Mouse (Mus musculus): ENCODE data around the gene Mrps35.

Mrps35 gene

DNA sequence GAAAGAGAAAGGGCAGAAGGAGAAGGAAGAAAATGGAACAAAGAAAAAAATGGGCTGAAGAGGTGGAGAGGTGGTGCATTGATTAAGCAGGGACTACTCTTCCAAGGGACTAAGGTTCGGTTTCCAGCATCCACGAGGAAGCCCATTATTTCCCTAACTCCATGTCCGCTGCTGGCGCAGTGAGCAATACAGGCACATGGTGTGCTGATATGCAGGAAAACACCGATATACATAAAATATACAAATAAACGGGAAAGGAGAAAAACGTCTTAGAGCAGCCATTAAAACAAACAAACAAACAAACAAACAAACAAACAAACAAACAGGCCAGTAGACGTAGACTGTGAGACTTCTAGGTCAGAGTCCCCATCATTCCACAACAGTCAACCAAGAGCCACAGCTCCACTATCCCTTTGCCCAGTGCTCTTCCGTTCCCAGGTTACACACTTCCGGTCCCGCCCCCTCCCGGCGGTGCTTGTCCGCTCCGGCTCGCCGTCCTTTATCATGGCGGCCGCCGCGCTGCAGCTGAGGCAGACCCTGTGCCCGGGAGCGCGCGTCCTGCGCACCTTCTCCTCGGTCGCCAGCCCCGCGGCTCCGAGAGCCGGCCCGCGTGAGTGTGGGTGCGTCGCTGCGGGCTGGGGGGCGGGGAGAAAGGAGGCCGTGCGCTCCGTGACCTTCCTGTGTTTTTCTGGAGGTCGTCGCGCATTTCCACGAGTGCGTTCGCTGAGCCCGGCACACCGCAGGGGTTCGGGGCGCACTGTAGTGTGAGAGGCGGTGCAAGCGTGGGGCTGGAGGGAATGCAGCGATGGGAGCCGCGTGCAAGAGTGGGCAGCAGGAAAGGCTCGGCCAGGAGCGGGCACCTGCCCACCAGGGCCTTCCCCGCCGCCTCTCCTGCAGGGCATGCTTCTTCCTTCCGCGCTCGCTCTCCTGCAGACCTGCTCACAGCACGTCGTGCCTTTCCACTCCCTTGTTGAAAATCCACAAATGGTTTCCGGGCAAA lies at the start of gene Mrps35:
Mrps35 (plus strand) TSS at position 474 of the 1,000 bp plus-strand sequence.
- in situ Hi-C loops (cut with MboI, MseI) = loop anchor here in 1 of 2 experiments (5.0 kb wide), 1 partner anchor 75 kb away; no protein-coding TSS in a partner anchor

DNA sequence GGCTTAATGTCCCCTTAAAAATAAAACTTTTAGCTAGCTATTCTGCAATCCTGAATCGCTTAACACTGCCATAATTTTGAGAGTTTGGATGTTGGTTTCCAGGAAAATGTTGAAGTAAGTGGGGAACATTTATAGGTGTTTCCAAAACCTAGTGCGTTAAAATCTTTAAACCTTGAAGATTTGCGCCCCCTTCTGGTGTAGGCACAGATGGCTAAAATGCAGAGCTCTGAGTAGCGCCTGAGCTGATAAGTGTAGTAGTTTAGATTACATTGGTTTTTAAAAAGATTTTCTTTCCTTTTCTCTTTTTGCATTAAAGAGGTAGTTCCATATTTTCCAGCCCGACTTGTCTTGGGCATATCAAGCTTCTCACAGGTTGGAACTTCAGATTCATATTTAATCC lies 48.3 kb upstream of the Mrps35 start:
- in situ Hi-C loops (cut with MboI, MseI) = loop anchor here (5.0 kb wide), 3 partner anchors 127 to 162 kb away; no protein-coding TSS in a partner anchor

DNA sequence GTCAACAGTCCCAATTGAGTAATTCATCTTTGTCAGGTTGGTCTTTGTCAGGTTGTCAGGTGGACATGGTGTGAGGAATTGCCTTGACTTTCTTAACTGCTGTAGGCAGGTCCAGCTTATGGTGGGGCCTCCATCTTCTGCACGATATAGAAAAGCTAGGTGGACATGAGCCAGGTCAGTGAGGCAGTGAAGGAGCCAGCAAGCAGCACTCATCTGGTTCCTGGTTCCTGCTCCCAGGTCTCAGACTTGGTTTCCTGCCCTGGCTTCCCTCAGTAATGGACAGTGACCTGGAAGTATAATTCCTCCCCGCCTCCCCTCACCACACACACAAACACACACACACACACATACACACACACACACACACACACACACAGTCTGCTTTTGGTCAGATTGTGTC lies 47.2 kb upstream of the Mrps35 start:
- in situ Hi-C loops (cut with MboI, MseI) = no loop called here

DNA sequence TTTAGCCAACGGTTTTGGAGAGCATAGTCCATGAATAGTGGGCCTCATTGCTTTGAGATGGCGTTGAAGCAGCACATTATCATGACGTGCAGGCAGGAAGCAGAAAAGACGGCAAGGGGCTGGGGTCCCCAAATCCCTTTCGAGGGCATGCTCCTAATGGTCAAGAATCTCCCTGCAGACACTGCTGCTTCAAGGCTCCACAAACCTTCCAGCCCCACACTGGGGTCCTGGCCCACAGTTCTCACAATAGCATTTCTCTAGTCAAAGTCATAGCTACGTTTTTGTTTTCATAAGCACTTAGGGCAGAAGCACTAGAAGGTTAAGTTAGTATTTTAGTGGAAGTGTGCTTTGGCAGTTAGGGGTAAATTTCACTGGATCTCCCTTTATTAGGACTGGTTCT lies 46.7 kb upstream of the Mrps35 start:
- in situ Hi-C loops (cut with MboI, MseI) = no loop called here

DNA sequence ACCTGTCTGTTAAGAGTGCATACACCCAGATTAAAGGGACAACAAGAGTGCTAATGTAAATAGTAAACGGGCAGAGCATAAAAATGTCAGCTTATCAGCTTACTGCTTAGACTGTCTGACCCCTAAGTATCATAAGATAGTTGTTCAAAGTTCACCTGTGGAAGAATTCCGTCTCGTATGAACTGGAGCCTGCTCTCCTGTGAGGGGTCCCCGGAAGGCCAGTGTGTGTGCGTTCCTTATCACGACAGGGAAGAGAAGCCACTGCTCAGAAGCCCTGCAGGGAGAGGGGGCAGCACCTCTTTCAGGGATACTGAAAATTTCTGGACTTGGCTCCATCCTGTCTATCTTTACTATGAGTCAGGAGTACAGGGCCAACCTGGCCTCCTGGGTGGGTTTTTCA lies 45.6 kb upstream of the Mrps35 start:
- in situ Hi-C loops (cut with MboI, MseI) = no loop called here

DNA sequence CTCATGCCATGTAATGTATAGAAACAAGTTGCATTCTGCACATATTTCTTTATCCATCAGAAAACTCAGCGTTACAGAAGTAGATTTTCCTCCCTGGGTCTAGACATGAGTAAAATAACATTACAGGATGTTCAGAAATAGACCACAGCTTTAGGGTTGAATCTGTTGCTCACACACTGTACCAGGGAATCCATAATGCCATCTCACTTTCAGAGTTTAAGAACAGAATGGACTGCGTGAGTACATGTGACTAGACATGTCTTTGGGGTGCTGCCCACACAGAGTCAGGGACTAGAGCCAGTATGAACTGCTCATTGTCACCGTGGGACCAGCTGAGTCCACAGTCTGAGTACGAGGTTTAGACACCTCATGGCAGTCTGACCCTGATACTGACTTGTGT lies 43.9 kb upstream of the Mrps35 start:
- in situ Hi-C loops (cut with MboI, MseI) = no loop called here

DNA sequence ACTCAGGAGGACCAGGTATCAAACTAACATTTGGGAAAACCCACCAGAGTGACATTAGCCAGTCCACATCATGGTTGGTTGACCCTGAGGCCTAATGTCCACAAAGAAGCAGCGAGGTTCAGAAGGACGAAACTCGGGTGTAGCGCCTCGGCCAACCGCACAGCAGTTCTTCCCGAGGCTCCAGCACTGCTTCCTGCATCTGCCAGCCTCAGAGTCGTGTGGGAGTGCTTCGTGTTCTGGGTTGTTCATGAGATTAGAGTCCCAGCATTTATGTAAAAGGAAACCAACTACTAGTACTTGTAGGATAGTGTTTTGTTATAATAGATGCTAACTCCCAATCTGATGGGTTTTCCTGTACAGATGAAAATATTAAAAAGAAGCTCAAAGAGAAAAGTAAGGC lies 43.3 kb upstream of the Mrps35 start:
- in situ Hi-C loops (cut with MboI, MseI) = no loop called here

DNA sequence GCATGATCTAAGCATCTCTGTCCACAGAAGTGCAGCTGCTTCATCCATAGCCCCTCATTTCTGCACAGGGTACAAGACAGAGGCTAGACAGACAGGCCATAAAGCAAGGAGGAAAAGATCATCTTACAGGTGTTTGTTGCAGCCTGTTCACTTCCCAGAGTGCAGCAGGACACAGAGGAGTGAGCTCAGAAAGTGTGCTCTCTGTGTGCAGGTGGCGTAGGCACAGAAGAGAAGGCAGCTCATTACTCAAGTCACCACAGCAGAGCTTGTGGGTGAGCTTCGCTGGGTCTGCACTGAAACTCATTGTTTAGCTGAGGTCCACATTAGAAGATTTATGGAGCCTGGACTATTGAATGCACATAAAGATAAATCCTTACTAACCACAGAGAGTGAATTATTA lies 42.8 kb upstream of the Mrps35 start:
- in situ Hi-C loops (cut with MboI, MseI) = no loop called here

DNA sequence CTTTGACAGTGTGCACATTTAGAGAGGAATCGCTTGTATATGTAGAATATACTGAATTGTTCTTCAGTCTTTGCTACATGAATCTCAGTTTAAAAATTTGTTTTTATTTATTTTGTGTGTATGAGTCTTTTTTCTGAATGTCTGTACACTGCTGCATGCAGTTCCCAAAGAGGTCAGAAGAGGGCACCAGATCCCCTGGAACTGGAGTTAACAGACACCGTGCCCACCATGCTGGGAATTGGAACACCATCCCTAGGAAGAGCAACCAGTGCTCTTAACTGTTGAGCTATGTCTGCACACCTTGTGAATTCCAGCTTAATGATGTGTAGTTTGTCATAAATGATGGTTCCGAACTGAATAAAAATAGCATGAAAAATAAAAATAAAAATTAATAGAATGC lies 34.4 kb upstream of the Mrps35 start:
- in situ Hi-C loops (cut with MboI, MseI) = loop anchor here in 1 of 2 experiments (5.0 kb wide), 1 partner anchor 1104 kb away; no protein-coding TSS in a partner anchor

DNA sequence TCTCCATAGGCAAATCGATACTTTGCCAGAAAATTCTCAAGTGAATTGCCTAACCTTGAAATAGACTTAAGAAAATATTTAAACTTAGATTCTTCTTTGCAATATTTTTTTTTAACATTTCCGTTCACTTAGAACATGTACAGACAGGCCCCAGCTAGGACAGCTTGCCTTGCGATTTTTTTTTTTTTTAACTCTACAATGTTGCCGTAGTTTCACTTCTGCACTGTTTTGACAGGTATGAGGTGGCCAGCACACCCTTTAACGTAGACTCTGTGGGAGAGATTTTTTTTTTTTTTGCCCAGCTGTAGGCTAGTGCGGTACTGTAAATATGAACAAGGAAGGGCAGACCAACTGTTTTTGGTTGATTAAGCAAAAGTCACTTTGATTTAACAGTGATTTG lies 32.2 kb upstream of the Mrps35 start:
- in situ Hi-C loops (cut with MboI, MseI) = loop anchor here in 1 of 2 experiments (10.0 kb wide), 1 partner anchor 224 kb away; no protein-coding TSS in a partner anchor

DNA sequence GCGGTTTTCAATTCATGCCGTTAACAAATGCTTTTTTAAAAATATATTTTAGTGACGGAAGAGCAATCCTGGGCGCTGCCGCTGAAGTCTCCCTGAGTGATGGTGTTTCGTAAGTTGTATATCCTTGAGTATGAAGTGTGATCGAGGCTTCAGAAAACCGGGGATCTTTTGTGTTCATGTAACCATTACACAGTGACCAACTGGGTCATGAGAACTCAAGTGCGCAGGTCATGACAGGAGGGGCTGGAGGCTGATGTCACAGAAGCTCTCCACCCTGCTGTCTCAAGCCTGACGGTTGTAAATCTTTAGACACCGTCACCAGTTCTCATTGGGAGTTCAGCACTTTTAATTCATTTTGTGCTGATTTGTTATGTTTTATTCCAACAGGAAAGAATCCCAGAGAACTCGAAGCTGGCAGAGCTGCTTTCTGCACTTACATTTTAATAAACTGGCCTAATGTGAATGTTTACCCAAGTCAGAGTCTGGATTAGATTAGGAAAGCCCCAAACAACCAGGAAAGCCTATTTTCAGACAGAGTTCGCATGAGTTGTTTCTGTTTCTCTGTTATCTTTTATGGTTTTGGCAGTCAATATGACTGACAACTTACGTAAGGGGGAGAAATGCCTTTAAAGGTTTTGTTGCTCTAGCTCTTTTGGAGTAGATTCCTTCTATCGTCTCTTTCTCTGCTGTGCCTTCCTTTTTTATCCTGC lies 31.6 kb upstream of the Mrps35 start:
- in situ Hi-C loops (cut with MboI, MseI) = loop anchor here in 1 of 2 experiments (10.0 kb wide), 1 partner anchor 224 kb away; no protein-coding TSS in a partner anchor

DNA sequence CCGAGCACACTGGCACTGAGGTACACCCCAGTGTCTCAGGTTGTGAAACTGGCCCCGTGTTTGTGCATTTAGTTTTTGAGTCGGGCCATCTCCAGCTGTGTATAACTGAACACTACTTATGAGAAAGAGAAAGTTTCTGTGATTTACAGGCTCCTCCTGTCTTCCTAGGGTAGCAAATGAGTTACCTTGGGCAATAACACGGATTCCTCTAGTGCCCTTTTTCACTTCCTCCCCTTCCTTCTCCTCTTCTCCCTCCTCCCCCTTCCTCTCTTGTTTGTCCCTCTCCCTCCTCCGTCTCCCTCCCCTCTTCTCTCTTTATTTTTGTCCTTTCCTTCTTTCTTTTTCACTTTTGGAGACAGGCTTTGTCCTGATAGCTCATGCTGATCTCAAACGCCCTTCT lies 31.0 kb upstream of the Mrps35 start:
- in situ Hi-C loops (cut with MboI, MseI) = loop anchor here in 1 of 2 experiments (10.0 kb wide), 1 partner anchor 223 kb away; no protein-coding TSS in a partner anchor

DNA sequence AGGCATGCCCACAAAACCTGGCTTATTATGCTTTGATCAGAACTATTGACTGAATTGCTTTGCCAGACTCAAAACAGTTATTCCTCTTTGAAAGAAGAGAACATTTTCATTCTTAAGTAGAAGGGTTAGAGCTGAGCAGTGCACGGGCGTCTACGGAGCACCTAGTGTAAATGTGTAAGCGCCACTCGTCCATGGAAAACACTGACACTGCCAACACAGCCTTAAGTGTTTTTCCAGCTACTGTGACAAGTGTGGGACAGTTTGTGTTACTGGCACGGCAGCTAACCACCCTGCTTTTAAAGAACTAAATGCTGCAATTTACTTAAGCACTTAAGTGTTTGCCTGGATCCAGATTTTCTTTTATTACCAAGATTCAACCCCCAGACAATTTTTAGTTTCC lies 30.6 kb upstream of the Mrps35 start:
- in situ Hi-C loops (cut with MboI, MseI) = loop anchor here in 1 of 2 experiments (10.0 kb wide), 1 partner anchor 223 kb away; no protein-coding TSS in a partner anchor

DNA sequence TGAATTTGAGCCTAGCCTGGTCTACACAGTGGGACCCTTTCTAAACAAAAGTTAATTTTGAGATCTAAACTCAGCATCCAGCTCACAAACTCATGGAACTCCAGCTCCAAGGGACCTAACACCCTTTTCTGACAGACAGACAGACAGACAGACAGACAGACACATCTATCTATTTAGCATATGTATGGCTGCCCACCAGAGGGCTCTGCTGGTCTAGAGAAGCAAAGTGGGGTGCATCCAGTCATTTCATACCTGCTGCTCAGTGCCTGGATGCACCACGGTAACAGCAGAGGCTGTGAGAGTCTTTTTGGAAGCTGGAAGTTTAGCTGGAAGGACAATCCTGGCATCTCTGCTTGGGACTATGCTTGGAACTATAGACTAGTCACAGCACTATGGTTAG lies 29.0 kb upstream of the Mrps35 start:
- in situ Hi-C loops (cut with MboI, MseI) = loop anchor here in 1 of 2 experiments (10.0 kb wide), 1 partner anchor 221 kb away; no protein-coding TSS in a partner anchor

DNA sequence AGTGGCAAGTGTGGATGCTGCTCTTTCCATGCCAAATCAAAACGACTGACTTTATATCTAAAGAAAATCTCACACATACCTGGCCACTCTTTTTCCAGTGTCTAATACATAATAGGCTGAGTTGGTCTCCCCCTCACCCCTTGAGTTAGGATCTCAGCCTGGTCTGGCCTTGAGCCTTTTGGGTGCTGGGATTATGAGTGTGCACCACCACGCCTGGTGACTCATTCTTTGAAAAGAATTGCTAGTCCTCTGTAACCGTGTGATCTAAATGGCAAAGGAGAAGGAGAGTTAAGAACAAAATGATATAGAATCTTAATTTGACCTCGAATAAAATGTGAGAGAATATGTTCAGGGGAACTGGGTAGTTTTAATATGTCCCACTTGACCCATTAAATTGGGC lies 24.7 kb upstream of the Mrps35 start:
- in situ Hi-C loops (cut with MboI, MseI) = loop anchor here (5.0 to 10.0 kb wide), 2 partner anchors 217 to 219 kb away; no protein-coding TSS in a partner anchor

DNA sequence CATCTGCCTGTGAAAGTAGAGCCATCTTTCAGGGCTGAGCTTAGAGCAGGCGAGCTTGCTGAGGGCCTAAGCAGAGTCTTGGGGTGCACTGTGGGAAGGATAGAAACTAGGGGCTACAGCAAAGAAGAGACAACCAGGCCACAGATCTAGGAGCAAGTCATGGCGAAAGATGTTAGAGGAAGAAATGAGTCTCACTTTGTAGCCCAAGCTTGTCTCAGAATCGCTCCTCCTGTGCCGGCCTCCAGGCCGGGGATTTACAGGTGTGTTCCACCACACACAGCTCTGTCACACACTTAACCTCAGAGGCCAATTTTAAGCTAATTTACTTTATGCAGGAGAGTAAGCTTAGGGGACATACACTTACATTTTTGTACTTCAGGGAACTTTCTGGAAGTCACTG lies 24.2 kb upstream of the Mrps35 start:
- in situ Hi-C loops (cut with MboI, MseI) = loop anchor here (5.0 to 10.0 kb wide), 2 partner anchors 216 to 219 kb away; no protein-coding TSS in a partner anchor

DNA sequence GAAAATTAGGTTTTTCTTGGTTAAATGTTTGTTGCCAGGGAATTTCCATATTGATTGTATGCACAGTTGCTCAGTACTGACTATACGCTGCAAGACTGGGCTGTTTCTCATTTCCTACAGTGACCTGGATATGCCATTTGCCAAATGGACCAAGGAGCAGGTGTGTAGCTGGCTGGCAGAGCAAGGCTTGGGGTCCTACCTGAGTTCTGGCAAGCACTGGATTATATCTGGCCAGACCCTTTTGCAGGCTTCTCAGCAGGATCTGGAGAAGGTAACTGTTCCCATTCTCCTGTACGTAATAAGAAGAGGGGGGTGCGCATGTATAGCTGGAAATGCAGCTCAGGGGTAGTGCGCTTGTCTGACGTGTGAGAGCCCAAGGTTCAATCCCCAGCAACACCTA lies 21.4 kb upstream of the Mrps35 start:
- in situ Hi-C loops (cut with MboI, MseI) = no loop called here

DNA sequence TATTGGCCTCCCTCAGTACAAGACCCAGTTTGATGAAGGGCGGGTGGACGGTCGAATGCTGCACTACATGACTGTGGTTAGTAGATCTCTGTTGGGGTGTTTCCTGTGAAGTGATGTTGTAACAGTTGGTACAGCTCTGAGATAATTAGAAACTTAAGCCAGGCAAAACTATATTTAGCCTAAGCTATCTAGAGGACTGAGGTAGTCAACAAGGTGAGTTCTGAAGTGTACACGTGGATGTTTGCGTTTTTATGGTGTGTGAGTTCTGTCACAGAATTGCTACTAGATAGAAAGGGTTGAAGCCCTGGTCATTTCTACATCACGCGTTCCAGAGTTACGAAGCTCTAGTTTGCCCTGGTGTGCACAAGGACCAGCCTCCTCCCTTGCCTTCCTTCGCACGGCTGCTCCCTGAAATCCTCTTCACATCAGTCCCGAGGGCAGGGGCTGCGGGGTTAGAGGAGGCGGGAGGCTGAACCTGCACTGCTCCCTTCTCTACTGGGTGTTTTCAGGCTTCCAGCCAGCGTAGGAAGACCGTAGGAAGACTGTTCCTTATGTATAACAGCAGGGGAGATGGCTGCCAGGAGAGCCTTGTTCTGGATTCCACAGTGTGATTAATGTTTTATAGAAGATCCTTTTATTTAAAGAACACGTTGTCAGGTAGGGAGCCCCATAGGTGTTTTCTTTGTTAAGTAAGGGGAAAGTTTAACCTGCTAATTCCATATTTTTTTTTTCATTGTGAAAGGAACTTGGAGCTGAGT lies 20.0 kb upstream of the Mrps35 start:
- in situ Hi-C loops (cut with MboI, MseI) = no loop called here

DNA sequence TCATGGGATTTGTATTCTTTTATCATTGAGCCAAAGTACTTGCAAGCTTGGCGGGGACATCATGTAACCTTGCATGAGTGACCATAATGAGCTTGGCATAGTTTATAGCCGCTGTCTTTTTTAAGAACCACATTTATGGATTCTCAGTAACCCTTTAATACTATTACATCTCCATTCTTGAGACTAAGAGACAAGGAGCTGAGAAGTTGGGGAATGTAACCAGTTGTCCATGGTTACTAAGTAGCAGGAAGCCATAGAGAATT lies 19.5 kb upstream of the Mrps35 start:
- in situ Hi-C loops (cut with MboI, MseI) = no loop called here

DNA sequence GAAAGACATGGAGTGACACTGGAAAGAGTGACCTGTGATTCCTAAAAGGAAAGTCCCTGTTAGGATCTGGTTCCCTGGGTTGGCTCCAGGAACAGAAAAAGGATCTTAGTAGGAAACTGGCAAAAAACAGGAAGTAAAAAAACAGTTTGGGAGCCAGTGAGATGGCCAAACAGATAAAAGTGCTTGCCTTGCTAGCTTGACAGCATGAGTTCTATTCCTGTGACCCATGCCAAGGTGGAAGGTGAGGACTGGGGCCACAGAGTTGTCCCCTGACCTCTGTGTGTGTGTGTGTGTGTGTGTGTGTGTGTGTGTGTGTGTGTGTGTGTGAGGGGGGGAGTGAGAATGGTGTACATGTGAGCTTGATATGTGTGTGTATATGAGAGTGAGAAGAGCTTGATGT lies 19.0 kb upstream of the Mrps35 start:
- in situ Hi-C loops (cut with MboI, MseI) = no loop called here

DNA sequence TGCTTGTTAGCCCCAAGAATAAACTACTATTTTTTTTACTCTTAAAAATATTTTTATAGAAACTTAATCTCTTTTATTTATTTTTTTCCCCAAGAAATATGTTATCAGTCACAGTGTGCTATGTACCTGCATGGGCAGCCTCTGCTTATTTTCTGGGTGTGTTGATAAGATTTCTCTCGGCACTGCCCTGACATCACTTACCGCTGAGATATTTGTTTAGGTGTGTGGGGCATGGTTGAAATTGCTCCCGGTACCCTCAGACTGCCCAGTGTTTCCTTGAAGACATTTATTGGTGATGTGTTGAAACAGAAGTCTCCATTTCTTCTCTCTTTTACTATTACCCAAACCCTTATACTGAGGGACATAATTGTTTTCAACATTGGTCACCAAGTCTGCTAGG lies 17.8 kb upstream of the Mrps35 start:
- in situ Hi-C loops (cut with MboI, MseI) = no loop called here
